Mouse (Mus musculus) lung, postnatal 4 days (tissue): ENCODE measurements around the gene Bcas3.

ENCODE experiments used
- DNase-seq, 2 experiments: peaks; one replicate each; pipeline ENCODE4 v3.0.0; 2021

The Bcas3 gene

GRCm38 (mm10) chr11:85844971-85845370 is 492.0 kb downstream of the Bcas3 start:
- DNase-seq = no peak

GRCm38 (mm10) chr11:85845921-85846320 is 493.0 kb downstream of the Bcas3 start:
- peak; percentile 79 to 91 for DNase-seq

GRCm38 (mm10) chr11:85846509-85846908 is 493.5 kb downstream of the Bcas3 start:
- peak; percentile 80 to 94 for DNase-seq

- peak; percentile 81 to 85 for DNase-seq
Observed at GRCm38 (mm10) chr11:85849037-85849436, 496.1 kb downstream of the Bcas3 start.

- no peak for DNase-seq
Observed at GRCm38 (mm10) chr11:85850233-85850632, 497.3 kb downstream of the Bcas3 start, which contains the start of gene Gm11444. Gene Gm11444, minus strand, starts transcription at chr11:85850333.

GRCm38 (mm10) chr11:85850758-85851157 is 497.8 kb downstream of the Bcas3 start:
- DNase-seq = peak; percentile 47 to 62

- no peak for DNase-seq
Observed at GRCm38 (mm10) chr11:85857997-85858698, 505.2 kb downstream of the Bcas3 start.

- DNase-seq = peak in 1 of 2 experiments; percentile 30
Observed at GRCm38 (mm10) chr11:85864363-85864762, 511.4 kb downstream of the Bcas3 start.
